Mouse (Mus musculus): ENCODE data around the gene Ralgapa2. TPM values are rescaled to one million over a fixed set of nuclear protein-coding genes. Genes with fewer than 3 reads are reported as not detected.
A peak's percentile ranks its signal among the peaks of the same experiment; 100 is the strongest.

The Ralgapa2 gene
- polyA plus RNA-seq, 1 experiment from 2014 or later: 8.6 TPM

GRCm38 (mm10) chr2:146309413-146309812, 202.7 kb downstream of the Ralgapa2 start:
- H3K4me2 ChIP-seq (ENCODE audit: low read depth): no peak overlapping the region
- no peaks in the 10 kb centered on the region for H3K36me3 ChIP-seq (ENCODE audit: control insufficient read depth, insufficient read depth, low read length)
- H3K27ac ChIP-seq (ENCODE audit: low read depth, low read length): no peak overlapping the region
- 58% methylated on average over 2 of the region's 2 CpGs for WGBS
- no peaks in the 10 kb centered on the region for H3K27me3 ChIP-seq (ENCODE audit: control insufficient read depth, insufficient read depth, low read length)
- DNase-seq (ENCODE audit: low spot score) (no peak), ATAC-seq (ENCODE audit: insufficient read depth, low FRiP score, low TSS enrichment) (no peak)
- no peaks in the 10 kb centered on the region for H3K4me1 ChIP-seq (ENCODE audit: control insufficient read depth, insufficient read depth, low read length)
- no peaks in the 10 kb centered on the region for H3K9me3 ChIP-seq (ENCODE audit: control insufficient read depth, low read length)
- no peak overlapping the region for H3K4me3 ChIP-seq (ENCODE audit: low read depth, low read length)
- no peak overlapping the region for H3K9ac ChIP-seq (ENCODE audit: low read length)

GRCm38 (mm10) chr2:146307060-146307459, 205.1 kb downstream of the Ralgapa2 start:
- 55% methylated on average over 3 of the region's 3 CpGs for WGBS
- Histone ChIP-seq H3K27ac (ENCODE audit: low read depth, low read length) (no peak overlapping the region), H3K36me3 (ENCODE audit: control insufficient read depth, insufficient read depth, low read length) (no peaks in the 10 kb centered on the region), H3K9me3 (ENCODE audit: control insufficient read depth, low read length) (no peaks in the 10 kb centered on the region), H3K4me2 (ENCODE audit: low read depth) (no peak overlapping the region), H3K9ac (ENCODE audit: low read length) (no peak overlapping the region), H3K4me1 (ENCODE audit: control insufficient read depth, insufficient read depth, low read length) (peaks cover 3% of the 10 kb centered on the region; the same call in 1 of the 2 replicates), H3K4me3 (ENCODE audit: low read depth, low read length) (no peak overlapping the region), H3K27me3 (ENCODE audit: control insufficient read depth, insufficient read depth, low read length) (no peaks in the 10 kb centered on the region)
- ATAC-seq (ENCODE audit: insufficient read depth, low FRiP score, low TSS enrichment) (no peak), DNase-seq (ENCODE audit: low spot score) (peak; percentile 25)

GRCm38 (mm10) chr2:146302094-146302699, 209.9 kb downstream of the Ralgapa2 start:
- H3K27ac ChIP-seq (ENCODE audit: low read depth, low read length): no peak overlapping the region
- DNase-seq (ENCODE audit: low spot score): peak; percentile 56
- no peak overlapping the region for H3K9ac ChIP-seq (ENCODE audit: low read length)
- peaks cover 20% of the 10 kb centered on the region; the same call in 1 of the 2 replicates for H3K4me1 ChIP-seq (ENCODE audit: control insufficient read depth, insufficient read depth, low read length)
- 12% methylated on average over 9 of the region's 9 CpGs for WGBS
- no peaks in the 10 kb centered on the region for H3K9me3 ChIP-seq (ENCODE audit: control insufficient read depth, low read length)
- H3K4me2 ChIP-seq (ENCODE audit: low read depth): no peak overlapping the region
- peak; percentile 82 for ATAC-seq (ENCODE audit: insufficient read depth, low FRiP score, low TSS enrichment)
- no peaks in the 10 kb centered on the region for H3K27me3 ChIP-seq (ENCODE audit: control insufficient read depth, insufficient read depth, low read length)
- H3K4me3 ChIP-seq (ENCODE audit: low read depth, low read length): no peak overlapping the region
- no peaks in the 10 kb centered on the region for H3K36me3 ChIP-seq (ENCODE audit: control insufficient read depth, insufficient read depth, low read length)

- Histone ChIP-seq H3K27me3 (ENCODE audit: control insufficient read depth, insufficient read depth, low read length) (no peaks in the 10 kb centered on the region), H3K9me3 (ENCODE audit: control insufficient read depth, low read length) (no peaks in the 10 kb centered on the region), H3K4me3 (ENCODE audit: low read depth, low read length) (no peak overlapping the region), H3K4me1 (ENCODE audit: control insufficient read depth, insufficient read depth, low read length) (peaks cover 20% of the 10 kb centered on the region; the same call in 1 of the 2 replicates), H3K9ac (ENCODE audit: low read length) (no peak overlapping the region), H3K27ac (ENCODE audit: low read depth, low read length) (no peak overlapping the region), H3K36me3 (ENCODE audit: control insufficient read depth, insufficient read depth, low read length) (no peaks in the 10 kb centered on the region), H3K4me2 (ENCODE audit: low read depth) (no peak overlapping the region)
- ATAC-seq (ENCODE audit: insufficient read depth, low FRiP score, low TSS enrichment) (no peak), DNase-seq (ENCODE audit: low spot score) (no peak)
- WGBS: 35% methylated on average over 1 of the region's 1 CpGs
These were observed 211.6 kb downstream of the Ralgapa2 start for GRCm38 (mm10) chr2:146300500-146301020.

- no peak overlapping the region for H3K27ac ChIP-seq (ENCODE audit: low read depth, low read length)
- no peak for DNase-seq (ENCODE audit: low spot score)
These were observed 212.2 kb downstream of the Ralgapa2 start for GRCm38 (mm10) chr2:146299841-146300460.

GRCm38 (mm10) chr2:146293538-146293937, 218.6 kb downstream of the Ralgapa2 start:
- no peak overlapping the region for H3K27ac ChIP-seq (ENCODE audit: low read depth, low read length)
- WGBS: 74% methylated on average over 9 of the region's 9 CpGs

More at GRCm38 (mm10) chr2:146299841-146300460, 212.2 kb downstream of the Ralgapa2 start:
- WGBS: 33% methylated on average over 3 of the region's 3 CpGs
- H3K9me3 ChIP-seq (ENCODE audit: control insufficient read depth, low read length): no peaks in the 10 kb centered on the region
- ATAC-seq (ENCODE audit: insufficient read depth, low FRiP score, low TSS enrichment): no peak
- H3K4me2 ChIP-seq (ENCODE audit: low read depth): no peak overlapping the region
- no peaks in the 10 kb centered on the region for H3K36me3 ChIP-seq (ENCODE audit: control insufficient read depth, insufficient read depth, low read length)
- H3K4me3 ChIP-seq (ENCODE audit: low read depth, low read length): no peak overlapping the region
- H3K4me1 ChIP-seq (ENCODE audit: control insufficient read depth, insufficient read depth, low read length): peaks cover 20% of the 10 kb centered on the region; the same call in 1 of the 2 replicates
- no peaks in the 10 kb centered on the region for H3K27me3 ChIP-seq (ENCODE audit: control insufficient read depth, insufficient read depth, low read length)
- no peak overlapping the region for H3K9ac ChIP-seq (ENCODE audit: low read length)

GRCm38 (mm10) chr2:146290871-146291637, 221.1 kb downstream of the Ralgapa2 start:
- Histone ChIP-seq H3K4me2 (ENCODE audit: low read depth) (no peak overlapping the region), H3K9me3 (ENCODE audit: control insufficient read depth, low read length) (no peaks in the 10 kb centered on the region), H3K27ac (ENCODE audit: low read depth, low read length) (peak overlapping the region; percentile 50), H3K4me1 (ENCODE audit: control insufficient read depth, insufficient read depth, low read length) (peaks cover 12% of the 10 kb centered on the region; the same call in 1 of the 2 replicates), H3K9ac (ENCODE audit: low read length) (no peak overlapping the region), H3K27me3 (ENCODE audit: control insufficient read depth, insufficient read depth, low read length) (no peaks in the 10 kb centered on the region), H3K4me3 (ENCODE audit: low read depth, low read length) (no peak overlapping the region), H3K36me3 (ENCODE audit: control insufficient read depth, insufficient read depth, low read length) (no peaks in the 10 kb centered on the region)
- DNase-seq (ENCODE audit: low spot score): peak; percentile 71
- ATAC-seq (ENCODE audit: insufficient read depth, low FRiP score, low TSS enrichment): peak; percentile 98
- WGBS: 29% methylated on average over 14 of the region's 14 CpGs

More at GRCm38 (mm10) chr2:146293538-146293937, 218.6 kb downstream of the Ralgapa2 start:
- no peak for ATAC-seq (ENCODE audit: insufficient read depth, low FRiP score, low TSS enrichment)
- Histone ChIP-seq H3K27me3 (ENCODE audit: control insufficient read depth, insufficient read depth, low read length) (no peaks in the 10 kb centered on the region), H3K4me1 (ENCODE audit: control insufficient read depth, insufficient read depth, low read length) (peaks cover 12% of the 10 kb centered on the region; the same call in 1 of the 2 replicates), H3K9ac (ENCODE audit: low read length) (no peak overlapping the region), H3K4me2 (ENCODE audit: low read depth) (no peak overlapping the region), H3K36me3 (ENCODE audit: control insufficient read depth, insufficient read depth, low read length) (no peaks in the 10 kb centered on the region), H3K4me3 (ENCODE audit: low read depth, low read length) (no peak overlapping the region), H3K9me3 (ENCODE audit: control insufficient read depth, low read length) (no peaks in the 10 kb centered on the region)
- no peak for DNase-seq (ENCODE audit: low spot score)

GRCm38 (mm10) chr2:146290366-146290765, 221.8 kb downstream of the Ralgapa2 start:
- H3K4me3 ChIP-seq (ENCODE audit: low read depth, low read length): no peak overlapping the region
- no peaks in the 10 kb centered on the region for H3K27me3 ChIP-seq (ENCODE audit: control insufficient read depth, insufficient read depth, low read length)
- H3K4me1 ChIP-seq (ENCODE audit: control insufficient read depth, insufficient read depth, low read length): peaks cover 12% of the 10 kb centered on the region; the same call in 1 of the 2 replicates
- DNase-seq (ENCODE audit: low spot score) (no peak), ATAC-seq (ENCODE audit: insufficient read depth, low FRiP score, low TSS enrichment) (peak; percentile 16; the same call in 1 of the 2 replicates)
- no peaks in the 10 kb centered on the region for H3K36me3 ChIP-seq (ENCODE audit: control insufficient read depth, insufficient read depth, low read length)
- 88% methylated on average over 6 of the region's 6 CpGs for WGBS
- H3K27ac ChIP-seq (ENCODE audit: low read depth, low read length): peak overlapping the region; percentile 58; the same call in 1 of the 2 replicates
- no peak overlapping the region for H3K4me2 ChIP-seq (ENCODE audit: low read depth)
- no peaks in the 10 kb centered on the region for H3K9me3 ChIP-seq (ENCODE audit: control insufficient read depth, low read length)
- H3K9ac ChIP-seq (ENCODE audit: low read length): no peak overlapping the region
